Mouse (Mus musculus): ENCODE measurements at regions not wholly inside any gene's neighbourhood (a gene's known extent, or its start where the extent isn't known, plus 50 kb on each side); places are given as distances from the start of the nearest gene placed in this dataset.
A peak's percentile ranks its signal among the peaks of the same experiment; 100 is the strongest.

DNA sequence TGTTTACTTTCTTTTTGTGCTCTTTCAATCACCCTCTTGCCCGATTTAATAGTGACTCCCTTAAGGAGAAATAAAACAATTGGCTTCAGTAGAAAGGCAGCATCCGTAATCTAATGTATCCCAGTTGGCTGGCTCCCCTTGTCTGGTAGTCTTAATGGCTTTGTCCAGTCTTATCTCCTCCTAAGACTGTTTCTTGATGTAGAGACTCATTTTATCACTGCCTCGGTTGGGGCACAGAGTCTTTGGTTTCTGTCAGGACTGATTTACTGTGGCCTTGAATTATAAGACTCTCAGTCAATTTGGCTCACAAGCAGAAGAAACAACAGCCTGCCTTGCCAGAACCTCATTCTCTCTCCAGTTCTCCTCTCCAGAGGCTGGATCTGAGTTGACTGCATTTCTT is 487.5 kb upstream of the Syt1 start:
- Histone ChIP-seq H3K36me3 (ENCODE audit: control insufficient read depth in 1 of 2, insufficient read depth in 2 of 2, low read length in 2 of 2) (no peaks in the 10 kb centered on the region), H3K27ac (ENCODE audit: control insufficient read depth, low read depth, low read length) (no peak overlapping the region), H3K9ac (ENCODE audit: control insufficient read depth, low read depth, low read length, poor library complexity, severe bottlenecking) (no peak overlapping the region), H3K9me3 (replicated peaks; ENCODE audit: insufficient read depth, low read length) (no peaks in the 10 kb centered on the region), H3K4me1 (ENCODE audit: control insufficient read depth in 1 of 2, insufficient read depth in 2 of 2, low read length in 2 of 2) (no peaks in the 10 kb centered on the region), H3K4me3 (ENCODE audit: control insufficient read depth in 1 of 2, insufficient read depth in 1 of 2, low read depth in 2 of 2, low read length in 2 of 2) (no peak overlapping the region), H3K27me3 (ENCODE audit: control insufficient read depth in 1 of 2, insufficient read depth in 2 of 2, low read length in 2 of 2) (no peaks in the 10 kb centered on the region), H3K79me2 (ENCODE audit: control insufficient read depth, insufficient read depth, low read length, poor library complexity) (no peaks in the 10 kb centered on the region)
- no peak for TF ChIP-seq RAD21 (IDR thresholded peaks at IDR 0.05; ENCODE audit: low read depth, low read length)
- DNase-seq (ENCODE audit: low read depth, low spot score): no peak

GRCm38 (mm10) chr10:109496161-109496560 is 485.4 kb upstream of the Syt1 start:
- Histone ChIP-seq H3K36me3 (ENCODE audit: control insufficient read depth in 1 of 2, insufficient read depth in 2 of 2, low read length in 2 of 2) (no peaks in the 10 kb centered on the region), H3K9me3 (replicated peaks; ENCODE audit: insufficient read depth, low read length) (no peaks in the 10 kb centered on the region), H3K27me3 (ENCODE audit: control insufficient read depth in 1 of 2, insufficient read depth in 2 of 2, low read length in 2 of 2) (no peaks in the 10 kb centered on the region), H3K4me3 (ENCODE audit: control insufficient read depth in 1 of 2, insufficient read depth in 1 of 2, low read depth in 2 of 2, low read length in 2 of 2) (no peak overlapping the region), H3K79me2 (ENCODE audit: control insufficient read depth, insufficient read depth, low read length, poor library complexity) (no peaks in the 10 kb centered on the region), H3K9ac (ENCODE audit: control insufficient read depth, low read depth, low read length, poor library complexity, severe bottlenecking) (no peak overlapping the region), H3K27ac (ENCODE audit: control insufficient read depth, low read depth, low read length) (no peak overlapping the region), H3K4me1 (ENCODE audit: control insufficient read depth in 1 of 2, insufficient read depth in 2 of 2, low read length in 2 of 2) (no peaks in the 10 kb centered on the region)
- no peak for TF ChIP-seq POLR2AphosphoS5 (IDR thresholded peaks at IDR 0.05; ENCODE audit: borderline replicate concordance, low read depth, low read length)
- no peak for TF ChIP-seq GATA1 (IDR thresholded peaks at IDR 0.05; ENCODE audit: low read depth, low read length)
- peak; percentile 12; the same call in 1 of the 2 replicates for TF ChIP-seq SMC3 (IDR thresholded peaks at IDR 0.05; ENCODE audit: low read depth, low read length)
- no peak for DNase-seq (ENCODE audit: low read depth, low spot score)

DNA sequence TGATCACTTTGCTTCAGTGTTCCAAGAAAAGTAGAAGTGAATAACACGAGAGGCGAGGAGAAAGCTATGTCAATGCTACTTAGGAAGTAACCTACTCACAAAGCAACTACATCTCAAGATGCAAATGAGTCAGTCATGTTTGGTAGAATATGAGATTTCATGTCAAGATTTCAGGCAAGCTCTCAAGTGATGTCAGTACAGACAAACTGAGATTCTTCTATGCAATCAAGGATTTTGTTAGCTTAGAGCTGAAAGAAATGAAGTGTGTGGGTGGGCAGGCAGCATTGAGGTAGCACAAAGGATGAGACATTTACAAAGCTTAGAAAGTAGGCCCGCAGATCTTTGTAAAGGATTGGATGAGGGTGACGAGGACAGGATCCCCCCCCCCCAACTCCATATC is 480.0 kb upstream of the Syt1 start:
- Histone ChIP-seq H3K79me2 (ENCODE audit: control insufficient read depth, insufficient read depth, low read length, poor library complexity) (no peaks in the 10 kb centered on the region), H3K4me1 (ENCODE audit: control insufficient read depth in 1 of 2, insufficient read depth in 2 of 2, low read length in 2 of 2) (no peaks in the 10 kb centered on the region), H3K9ac (ENCODE audit: control insufficient read depth, low read depth, low read length, poor library complexity, severe bottlenecking) (no peak overlapping the region), H3K36me3 (ENCODE audit: control insufficient read depth in 1 of 2, insufficient read depth in 2 of 2, low read length in 2 of 2) (no peaks in the 10 kb centered on the region), H3K27ac (ENCODE audit: control insufficient read depth, low read depth, low read length) (no peak overlapping the region), H3K4me3 (ENCODE audit: control insufficient read depth in 1 of 2, insufficient read depth in 1 of 2, low read depth in 2 of 2, low read length in 2 of 2) (no peak overlapping the region), H3K27me3 (ENCODE audit: control insufficient read depth in 1 of 2, insufficient read depth in 2 of 2, low read length in 2 of 2) (no peaks in the 10 kb centered on the region), H3K9me3 (replicated peaks; ENCODE audit: insufficient read depth, low read length) (no peaks in the 10 kb centered on the region)
- no peak for DNase-seq (ENCODE audit: low read depth, low spot score)
- no peak for TF ChIP-seq USF2 (IDR thresholded peaks at IDR 0.05; ENCODE audit: borderline replicate concordance in 1 of 2, insufficient read depth in 1 of 2, low read depth in 1 of 2, low read length in 2 of 2)
- TF ChIP-seq NRF1 (IDR thresholded peaks at IDR 0.05; ENCODE audit: insufficient read depth, low read depth, low read length, poor library complexity, severe bottlenecking): no peak
- TF ChIP-seq MXI1 (IDR thresholded peaks at IDR 0.05; ENCODE audit: low read depth, low read length): no peak
- TF ChIP-seq USF1 (IDR thresholded peaks at IDR 0.05; ENCODE audit: low read depth, low read length): no peak
- TF ChIP-seq ETS1 (IDR thresholded peaks at IDR 0.05; ENCODE audit: low read depth, low read length): no peak

GRCm38 (mm10) chr10:109488000-109488399 is 477.2 kb upstream of the Syt1 start:
- Histone ChIP-seq H3K27me3 (ENCODE audit: control insufficient read depth in 1 of 2, insufficient read depth in 2 of 2, low read length in 2 of 2) (no peaks in the 10 kb centered on the region), H3K9me3 (replicated peaks; ENCODE audit: insufficient read depth, low read length) (no peaks in the 10 kb centered on the region), H3K79me2 (ENCODE audit: control insufficient read depth, insufficient read depth, low read length, poor library complexity) (no peaks in the 10 kb centered on the region), H3K27ac (ENCODE audit: control insufficient read depth, low read depth, low read length) (no peak overlapping the region), H3K36me3 (ENCODE audit: control insufficient read depth in 1 of 2, insufficient read depth in 2 of 2, low read length in 2 of 2) (no peaks in the 10 kb centered on the region), H3K9ac (ENCODE audit: control insufficient read depth, low read depth, low read length, poor library complexity, severe bottlenecking) (no peak overlapping the region), H3K4me1 (ENCODE audit: control insufficient read depth in 1 of 2, insufficient read depth in 2 of 2, low read length in 2 of 2) (no peaks in the 10 kb centered on the region), H3K4me3 (ENCODE audit: control insufficient read depth in 1 of 2, insufficient read depth in 1 of 2, low read depth in 2 of 2, low read length in 2 of 2) (no peak overlapping the region)
- DNase-seq (ENCODE audit: low read depth, low spot score): no peak
- TF ChIP-seq MXI1 (IDR thresholded peaks at IDR 0.05; ENCODE audit: low read depth, low read length) (no peak), ZNF384 (IDR thresholded peaks at IDR 0.05; ENCODE audit: low read depth, low read length) (no peak), ZMIZ1 (IDR thresholded peaks at IDR 0.05; ENCODE audit: low read depth, low read length) (no peak), UBTF (IDR thresholded peaks at IDR 0.05; ENCODE audit: borderline replicate concordance, insufficient read depth, low read depth, low read length) (no peak), SMC3 (IDR thresholded peaks at IDR 0.05; ENCODE audit: low read depth, low read length) (no peak), TBP (IDR thresholded peaks at IDR 0.05; ENCODE audit: low read depth, low read length) (no peak), MYB (IDR thresholded peaks at IDR 0.05; ENCODE audit: low read depth, low read length) (no peak), MAZ (IDR thresholded peaks at IDR 0.05; ENCODE audit: low read depth, low read length) (no peak), NELFE (IDR thresholded peaks at IDR 0.05; ENCODE audit: low read depth, low read length) (no peak), MYC (IDR thresholded peaks at IDR 0.05; ENCODE audit: low read depth, low read length) (no peak), ZC3H11A (IDR thresholded peaks at IDR 0.05; ENCODE audit: low read depth, low read length) (no peak), BHLHE40 (IDR thresholded peaks at IDR 0.05; ENCODE audit: borderline replicate concordance, low read depth, low read length) (no peak), ETS1 (IDR thresholded peaks at IDR 0.05; ENCODE audit: low read depth, low read length) (no peak), GATA1 (IDR thresholded peaks at IDR 0.05; ENCODE audit: low read depth, low read length) (no peak), POLR2AphosphoS5 (IDR thresholded peaks at IDR 0.05; ENCODE audit: borderline replicate concordance, low read depth, low read length) (no peak), SIN3A (IDR thresholded peaks at IDR 0.05; ENCODE audit: low read length) (no peak)

Data from MEL (cell line).